Mouse (Mus musculus) forebrain, embryonic 14.5 days (tissue): Measurements from ENCODE around the gene Sorbs1. TPM values are rescaled to one million over a fixed set of nuclear protein-coding genes. Genes with fewer than 3 reads are reported as not detected.
A peak's percentile ranks its signal among the peaks of the same experiment; 100 is the strongest.
"Not testable (repeated sequence)": the region's sequence is repeated elsewhere in the genome, so short reads cannot be mapped to it uniquely, and the experiment has no call there.

Experiments
- ATAC-seq: fragments of 200-750 bp; cut with Nextera tagmentation; 2 replicates; pipeline ENCODE4 v1.8.0; 2017; ENCODE audit warnings: mild to moderate bottlenecking, moderate library complexity
- DNase-seq: peaks from one replicate; pipeline ENCODE4 v3.0.0-alpha.2; 2015; ENCODE audit warnings: low spot score
- H3K27ac ChIP-seq: fragments of 300-500 bp; sonication (generic); 2 replicates; pipeline ENCODE4 v1.5.1; 2014; ENCODE audit warnings: low read depth, mild to moderate bottlenecking, control low read depth, low read length, moderate library complexity
- H3K27me3 ChIP-seq: fragments of 300-500 bp; sonication (generic); replicated peaks from 2 replicates; pipeline ENCODE4 v1.6.1; 2014; ENCODE audit warnings: low read length, control low read depth, mixed read lengths; ENCODE audit not compliant: control insufficient read depth, insufficient read depth
- H3K36me3 ChIP-seq: fragments of 300-500 bp; sonication (generic); 2 replicates; pipeline ENCODE4 v1.6.1; 2014; ENCODE audit warnings: low read length, control low read depth; ENCODE audit not compliant: control insufficient read depth, insufficient read depth
- H3K4me1 ChIP-seq: fragments of 300-500 bp; sonication (generic); 2 replicates; pipeline ENCODE4 v1.6.1; 2014; ENCODE audit warnings: antibody characterized with exemption, low read length, control low read depth; ENCODE audit not compliant: control insufficient read depth, insufficient read depth
- H3K4me2 ChIP-seq: fragments of 300-500 bp; sonication (generic); 2 replicates; pipeline ENCODE4 v1.6.1; 2014; ENCODE audit warnings: mild to moderate bottlenecking, control low read depth, low read length
- H3K4me3 ChIP-seq: fragments of 300-500 bp; sonication (generic); 2 replicates; pipeline ENCODE4 v1.5.1; 2014; ENCODE audit warnings: low read depth, low read length, control low read depth
- H3K9ac ChIP-seq: fragments of 300-500 bp; sonication (generic); 2 replicates; pipeline ENCODE4 v1.6.1; 2014; ENCODE audit warnings: mild to moderate bottlenecking, low read length, control low read depth, moderate library complexity
- H3K9me3 ChIP-seq: fragments of 300-500 bp; sonication (generic); replicated peaks from 2 replicates; pipeline ENCODE4 v1.6.1; 2016; ENCODE audit warnings: low read length, control low read depth, mixed read lengths; ENCODE audit not compliant: control insufficient read depth
- WGBS: fragments of 180-500 bp; shearing (Covaris S2); extraction: QIAGEN DNeasy Blood & Tissue Kit; methylation state at CpG from one replicate; pipeline ENCODE4 v1.1.7; 2014; 5-methylcytosine and 5-hydroxymethylcytosine counted together
- polyA plus RNA-seq: library from polyadenylated mRNA; unstranded; fragments of >200 nt; fragmentation: Nextera tagmentation; extraction: Ambion mirVana; gene quantifications from 2 replicates; pipeline ENCODE4 v1.2.1, GENCODE M21; 2014

Sorbs1 gene
- polyA plus RNA-seq, result 61.1 and 83.9 TPM in 2 replicates

DNA sequence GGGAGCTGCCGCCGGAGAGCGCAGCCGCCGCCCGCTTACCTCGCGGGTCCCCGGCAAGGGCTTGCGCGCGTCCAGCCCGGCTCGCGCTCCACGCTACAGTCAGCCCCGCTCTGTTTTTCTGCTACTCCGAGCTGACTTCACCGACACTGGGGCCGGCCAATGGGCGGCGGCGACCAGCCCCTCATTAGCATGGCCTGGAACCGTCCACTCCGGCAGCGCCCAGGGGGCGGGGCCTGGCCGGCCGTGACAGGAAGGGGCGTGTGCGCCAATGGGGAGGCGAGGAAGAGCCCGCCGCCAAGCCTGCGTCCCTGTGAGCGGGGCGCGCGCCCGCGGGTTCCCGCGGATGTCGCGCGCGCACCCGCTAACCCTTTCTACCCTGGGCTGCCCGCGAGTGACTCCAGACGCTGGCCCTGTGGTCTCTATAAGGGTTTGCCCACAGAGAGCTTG is at the start of gene Sorbs1:
Sorbs1 (minus strand) TSS at position 148 of the 447 bp plus-strand sequence.
- Histone ChIP-seq H3K9ac (peak within 1 kb of the TSS; percentile 82), H3K4me1 (peaks cover 12% of the 10 kb centered on the region), H3K27me3 (no peaks in the 10 kb centered on the region), H3K27ac (peak within 1 kb of the TSS; percentile 88), H3K4me2 (peak within 1 kb of the TSS; percentile 71), H3K36me3 (no peaks in the 10 kb centered on the region), H3K4me3 (peak within 1 kb of the TSS; percentile 80), H3K9me3 (no peaks in the 10 kb centered on the region)
- DNase-seq (peak; percentile 97), ATAC-seq (peak; percentile 97)
- WGBS, result under 1% methylated on average over 51 of the region's 51 CpGs

DNA sequence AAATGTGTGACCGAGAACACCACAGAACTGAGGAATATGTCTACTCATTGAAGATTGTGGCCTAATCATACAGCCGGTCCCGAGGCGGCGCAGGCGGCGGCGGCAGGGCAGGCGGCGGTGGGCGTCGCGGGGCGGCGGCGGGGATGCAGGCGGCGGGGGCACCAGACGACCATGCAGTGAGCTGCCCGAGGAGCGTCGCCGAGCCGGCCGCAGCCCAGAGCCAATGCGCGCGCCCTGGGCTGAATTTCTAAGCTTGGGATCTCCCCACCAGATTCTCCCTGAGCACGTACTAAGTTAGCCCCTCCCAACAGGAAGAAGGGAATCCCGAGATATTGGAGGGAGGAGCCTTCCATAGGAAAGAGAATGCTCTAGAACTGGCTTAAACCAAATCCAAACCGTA is 47.9 kb upstream of the Sorbs1 start:
- 75% methylated on average over 13 of the region's 31 CpGs for WGBS

DNA sequence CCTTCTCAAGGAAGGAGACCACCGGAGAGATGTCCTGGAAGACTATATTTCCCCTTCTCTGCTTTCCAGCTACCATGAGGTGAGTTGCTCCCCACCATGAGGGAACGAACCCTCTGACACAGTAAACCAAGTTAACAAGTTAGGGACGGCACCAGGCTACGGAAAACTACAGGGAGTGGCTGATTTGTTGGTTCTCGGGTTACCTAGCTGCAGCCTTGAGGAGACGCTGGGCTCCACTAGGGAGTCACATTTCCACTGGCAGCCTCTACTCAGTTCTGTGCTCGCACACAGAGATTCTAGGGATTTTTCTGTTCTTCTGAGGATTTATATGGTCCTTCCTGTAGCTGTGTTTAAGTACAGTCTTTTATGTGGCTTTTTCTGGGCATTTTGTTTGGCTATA is 42.5 kb upstream of the Sorbs1 start:
- 95% methylated on average over 7 of the region's 7 CpGs for whole genome bisulfite sequencing
- DNase-seq (no peak), ATAC-seq (no peak)
- Histone ChIP-seq H3K4me1 (no peaks in the 10 kb centered on the region), H3K27ac (no peak overlapping the region), H3K9ac (no peak overlapping the region), H3K36me3 (peaks cover 73% of the 10 kb centered on the region), H3K9me3 (no peaks in the 10 kb centered on the region), H3K4me3 (no peak overlapping the region), H3K27me3 (no peaks in the 10 kb centered on the region), H3K4me2 (no peak overlapping the region)

More for the DNA sequence above, 47.9 kb upstream of the Sorbs1 start:
- not testable (repeated sequence) for H3K27me3 ChIP-seq, H3K27ac ChIP-seq, H3K9ac ChIP-seq, H3K4me2 ChIP-seq, H3K4me3 ChIP-seq, H3K9me3 ChIP-seq, H3K4me1 ChIP-seq, DNase-seq
- peak; percentile 77 for ATAC-seq
- peaks cover 66% of the 10 kb centered on the region for H3K36me3 ChIP-seq

DNA sequence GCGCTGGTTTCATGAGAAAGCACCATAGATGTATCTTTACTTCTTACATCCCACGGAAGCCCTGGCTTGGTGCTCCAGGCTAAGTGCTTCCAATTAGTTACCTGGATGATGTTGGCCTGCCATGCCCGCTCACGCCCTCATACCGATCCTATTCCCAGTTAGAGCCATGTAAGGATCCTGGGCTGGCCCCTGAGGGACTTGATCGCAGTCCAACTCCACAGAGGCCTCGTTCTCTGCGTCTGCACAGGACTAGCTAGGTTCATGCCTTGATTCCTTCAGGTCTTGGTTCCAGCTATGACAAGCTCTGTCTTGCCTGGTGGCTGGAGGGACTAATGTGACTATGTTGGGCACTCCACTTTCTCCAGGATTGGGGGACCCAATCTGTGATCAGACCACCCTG is 41.6 kb upstream of the Sorbs1 start:
- Histone ChIP-seq H3K9me3 (no peaks in the 10 kb centered on the region), H3K27me3 (no peaks in the 10 kb centered on the region), H3K27ac (no peak overlapping the region), H3K36me3 (peaks cover 82% of the 10 kb centered on the region), H3K9ac (no peak overlapping the region), H3K4me2 (no peak overlapping the region), H3K4me1 (no peaks in the 10 kb centered on the region), H3K4me3 (no peak overlapping the region)
- 97% methylated on average over 8 of the region's 8 CpGs for WGBS
- DNase-seq (no peak), ATAC-seq (no peak)

DNA sequence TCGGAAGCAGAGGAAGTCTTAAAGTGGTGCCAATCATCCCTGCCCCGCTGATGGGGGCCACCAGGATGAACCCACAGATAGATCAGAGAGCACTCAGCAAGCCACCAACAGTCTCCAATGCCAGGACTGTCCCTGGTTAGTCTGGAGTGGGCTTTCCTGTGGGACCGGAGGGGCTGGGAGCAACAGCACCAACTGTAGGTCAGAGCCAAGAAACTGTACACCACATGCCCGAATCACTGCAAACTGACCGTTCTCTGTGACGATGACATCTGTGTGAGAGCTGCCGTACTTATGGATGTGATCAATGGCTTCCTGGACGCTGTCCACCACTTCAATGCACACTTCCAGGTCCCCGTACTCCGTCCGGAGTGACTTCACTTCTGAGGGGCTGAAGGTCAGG is 40.8 kb upstream of the Sorbs1 start:
- WGBS, result 93% methylated on average over 11 of the region's 11 CpGs
- ATAC-seq, result no peak
- DNase-seq, result no peak
- no peaks in the 10 kb centered on the region for H3K9me3 ChIP-seq
- no peak overlapping the region for H3K4me2 ChIP-seq
- H3K4me1 ChIP-seq, result no peaks in the 10 kb centered on the region
- peaks cover 82% of the 10 kb centered on the region for H3K36me3 ChIP-seq
- no peak overlapping the region for H3K4me3 ChIP-seq
- no peak overlapping the region for H3K27ac ChIP-seq
- H3K9ac ChIP-seq, result no peak overlapping the region
- H3K27me3 ChIP-seq, result no peaks in the 10 kb centered on the region

DNA sequence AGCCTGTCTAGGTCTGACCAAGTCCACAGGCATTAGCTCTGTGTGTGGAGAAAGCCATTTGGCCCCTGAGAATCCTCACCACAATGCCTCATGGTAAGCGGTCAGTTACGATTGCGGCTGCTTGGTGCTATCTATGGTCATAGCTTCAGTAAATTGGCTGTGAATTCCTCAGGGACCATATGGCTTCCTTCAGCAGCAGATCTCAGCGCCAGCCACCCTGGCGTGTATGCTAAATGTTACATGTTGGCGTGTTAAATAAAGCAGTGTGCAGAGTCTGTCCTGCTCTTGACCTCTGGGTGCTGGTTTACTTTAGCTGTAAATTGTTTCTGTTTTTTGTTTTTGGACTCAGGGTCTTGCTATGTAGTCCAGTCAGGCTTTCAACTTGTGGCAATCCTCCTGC is 40.3 kb upstream of the Sorbs1 start:
- H3K4me3 ChIP-seq, result no peak overlapping the region
- peaks cover 82% of the 10 kb centered on the region for H3K36me3 ChIP-seq
- H3K4me1 ChIP-seq, result no peaks in the 10 kb centered on the region
- H3K27me3 ChIP-seq, result no peaks in the 10 kb centered on the region
- H3K4me2 ChIP-seq, result no peak overlapping the region
- H3K27ac ChIP-seq, result no peak overlapping the region
- H3K9ac ChIP-seq, result no peak overlapping the region
- DNase-seq, result no peak
- 93% methylated on average over 6 of the region's 6 CpGs for WGBS
- ATAC-seq, result no peak
- H3K9me3 ChIP-seq, result no peaks in the 10 kb centered on the region

DNA sequence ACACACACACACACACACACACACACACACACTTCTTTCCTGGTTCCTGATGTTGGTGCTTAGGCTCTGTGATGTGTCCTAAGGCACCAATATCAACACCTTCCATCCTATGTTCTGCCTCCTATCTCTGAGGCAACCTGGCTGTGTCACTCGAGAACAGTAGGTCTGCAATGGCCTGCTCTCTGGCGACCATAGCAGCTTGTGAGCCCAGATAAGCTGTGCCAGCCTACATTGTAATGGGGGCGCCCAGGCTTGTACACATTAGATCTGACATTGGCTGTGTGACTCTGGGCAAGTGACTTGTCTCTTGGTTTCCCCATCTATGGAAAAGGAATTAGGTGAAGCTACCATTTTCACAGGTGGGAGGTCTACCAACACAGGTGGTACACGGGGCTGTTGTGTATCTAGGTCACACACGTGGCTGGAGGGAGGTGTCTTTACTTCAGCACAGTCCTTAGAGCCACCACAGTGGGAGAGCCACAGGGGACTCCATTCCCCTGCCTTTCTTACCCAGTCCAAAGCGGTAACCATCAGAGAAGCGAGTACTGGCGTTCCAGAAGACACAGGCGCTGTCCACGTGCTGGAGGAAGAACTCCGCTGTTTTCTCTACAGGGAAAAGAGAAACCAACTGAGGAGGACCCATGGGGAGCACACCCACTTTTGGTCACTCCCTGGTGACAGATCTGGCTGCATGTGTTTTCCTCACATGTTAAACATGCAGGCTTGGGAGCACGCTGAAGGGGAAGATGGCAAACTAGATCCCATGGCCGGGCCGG is 39.6 kb upstream of the Sorbs1 start:
- Histone ChIP-seq H3K4me2 (no peak overlapping the region), H3K9me3 (no peaks in the 10 kb centered on the region), H3K4me3 (no peak overlapping the region), H3K36me3 (peaks cover 80% of the 10 kb centered on the region), H3K4me1 (no peaks in the 10 kb centered on the region), H3K27me3 (no peaks in the 10 kb centered on the region), H3K9ac (no peak overlapping the region), H3K27ac (no peak overlapping the region)
- ATAC-seq (no peak), DNase-seq (no peak)
- 93% methylated on average over 14 of the region's 14 CpGs for WGBS

DNA sequence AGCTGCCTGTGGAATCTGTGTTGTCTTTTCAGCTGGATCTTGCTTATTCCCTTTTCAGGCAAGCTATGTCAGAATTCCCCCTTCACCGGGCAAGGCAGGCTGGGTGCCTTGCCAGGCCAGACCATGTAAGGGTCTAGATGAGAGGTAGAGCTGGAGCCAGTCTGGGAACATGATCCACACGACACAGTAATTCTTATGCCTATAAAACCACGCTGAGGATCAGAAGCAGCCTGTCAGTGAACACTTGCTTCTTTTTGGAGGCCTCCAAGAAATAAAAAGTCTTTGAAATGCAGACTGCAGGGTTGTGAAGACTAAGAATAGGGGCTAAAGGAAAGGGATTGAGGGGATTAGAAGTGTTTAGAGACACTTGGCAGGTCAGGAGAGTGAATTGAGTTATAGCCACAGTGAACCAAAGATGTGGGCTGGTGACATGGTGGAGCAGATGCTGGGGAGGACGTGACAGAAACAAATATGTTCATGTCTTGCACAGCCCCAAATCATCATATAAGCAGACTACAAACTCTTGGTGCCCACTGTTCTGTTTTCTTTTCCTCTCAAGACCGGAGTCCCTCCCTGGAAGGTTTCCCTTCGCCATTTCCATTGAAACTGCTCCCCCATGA is 36.0 kb upstream of the Sorbs1 start:
- Histone ChIP-seq H3K27ac (no peak overlapping the region), H3K36me3 (peaks cover 45% of the 10 kb centered on the region), H3K4me2 (no peak overlapping the region), H3K9ac (no peak overlapping the region), H3K4me1 (no peaks in the 10 kb centered on the region), H3K4me3 (no peak overlapping the region), H3K27me3 (no peaks in the 10 kb centered on the region), H3K9me3 (no peaks in the 10 kb centered on the region)
- 53% methylated on average over 6 of the region's 6 CpGs for WGBS
- ATAC-seq (no peak), DNase-seq (no peak)
